Mouse (Mus musculus) MEL (cell line): ENCODE results near the gene Ankle2. TPM values are rescaled to one million over a fixed set of nuclear protein-coding genes. Genes with fewer than 3 reads are reported as not detected.
A peak's percentile ranks its signal among the peaks of the same experiment; 100 is the strongest.

Experiments
- DNase-seq: peaks from one replicate; pipeline ENCODE4 v3.0.0; 2011; ENCODE audit warnings: low read depth, low spot score
- H3K27ac ChIP-seq: 2 replicates; pipeline ENCODE4 v1.5.1; 2012; ENCODE audit warnings: low read depth, mild to moderate bottlenecking, control low read depth, low read length, moderate library complexity; ENCODE audit not compliant: control insufficient read depth
- H3K27me3 ChIP-seq, 2 experiments: fragments of 150-350 bp in 1 of 2; sonication (generic) in 1 of 2; 2 replicates each; pipeline ENCODE4 v1.6.1; 2012; ENCODE audit warnings: low read length in 2 of 2, mild to moderate bottlenecking in 2 of 2, improper control_type of control experiment in 1 of 2, moderate library complexity in 1 of 2; ENCODE audit not compliant: insufficient read depth in 2 of 2, control insufficient read depth in 1 of 2
- H3K36me3 ChIP-seq, 2 experiments: 2 replicates each; pipeline ENCODE4 v1.6.1; 2012 to 2014; ENCODE audit warnings: low read length in 2 of 2, improper control_type of control experiment in 1 of 2, inconsistent platforms in 1 of 2, mild to moderate bottlenecking in 1 of 2; ENCODE audit not compliant: insufficient read depth in 2 of 2, control insufficient read depth in 1 of 2
- H3K4me1 ChIP-seq, 2 experiments: fragments of 150-350 bp in 1 of 2; sonication (generic) in 1 of 2; 2 replicates each; pipeline ENCODE4 v1.6.1; 2012; ENCODE audit warnings: low read length in 2 of 2, improper control_type of control experiment in 1 of 2, mild to moderate bottlenecking in 1 of 2; ENCODE audit not compliant: insufficient read depth in 2 of 2, control insufficient read depth in 1 of 2
- H3K4me3 ChIP-seq, 2 experiments: fragments of 150-350 bp in 1 of 2; sonication (generic) in 1 of 2; 2 replicates each; pipeline ENCODE4 v1.5.1; 2012; ENCODE audit warnings: low read depth in 2 of 2, low read length in 2 of 2, mild to moderate bottlenecking in 2 of 2, moderate library complexity in 2 of 2, control low read depth in 1 of 2, improper control_type of control experiment in 1 of 2; ENCODE audit not compliant: control insufficient read depth in 1 of 2, insufficient read depth in 1 of 2
- H3K79me2 ChIP-seq: 2 replicates; pipeline ENCODE4 v1.6.1; 2012; ENCODE audit warnings: mild to moderate bottlenecking, low read length, moderate library complexity; ENCODE audit not compliant: control insufficient read depth, poor library complexity, insufficient read depth
- H3K9ac ChIP-seq: 2 replicates; pipeline ENCODE4 v1.6.1; 2012; ENCODE audit warnings: low read depth, mild to moderate bottlenecking, control low read depth, low read length, moderate library complexity; ENCODE audit not compliant: control insufficient read depth, poor library complexity, severe bottlenecking
- H3K9me3 ChIP-seq: fragments of 150-350 bp; sonication (generic); replicated peaks from 2 replicates; pipeline ENCODE4 v1.6.1; 2012; ENCODE audit warnings: mild to moderate bottlenecking, low read length, improper control_type of control experiment, moderate library complexity; ENCODE audit not compliant: insufficient read depth
- BHLHE40 ChIP-seq: IDR thresholded peaks from 2 replicates; pipeline ENCODE4 v1.6.1; 2012; ENCODE audit warnings: low read depth, mild to moderate bottlenecking, inconsistent platforms, low read length, improper control_type of control experiment, borderline replicate concordance
- CHD1 ChIP-seq: IDR thresholded peaks from 2 replicates; pipeline ENCODE4 v1.6.1; 2012; ENCODE audit warnings: low read depth, mild to moderate bottlenecking, inconsistent platforms, low read length, improper control_type of control experiment
- CHD2 ChIP-seq: IDR thresholded peaks from 2 replicates; pipeline ENCODE4 v1.6.1; 2011; ENCODE audit warnings: low read length, improper control_type of control experiment
- CTCF ChIP-seq, 3 experiments: IDR thresholded peaks in 2 of 3; conservative IDR thresholded peaks in 1 of 3; 2 replicates each; pipeline ENCODE4 v1.5.1; 2011 to 2012; ENCODE audit warnings: low read length in 3 of 3, low read depth in 2 of 3, mild to moderate bottlenecking in 2 of 3, improper control_type of control experiment in 1 of 3, inconsistent platforms in 1 of 3, mixed read lengths in 1 of 3, moderate library complexity in 1 of 3; ENCODE audit not compliant: control insufficient read depth in 1 of 3, insufficient read depth in 1 of 3, poor library complexity in 1 of 3, severe bottlenecking in 1 of 3
- E2F4 ChIP-seq: IDR thresholded peaks from 2 replicates; pipeline ENCODE4 v1.6.1; 2011; ENCODE audit warnings: low read depth, low read length, improper control_type of control experiment, borderline replicate concordance
- ELF1 ChIP-seq: IDR thresholded peaks from 2 replicates; pipeline ENCODE4 v1.6.1; 2014; ENCODE audit warnings: low read depth, mild to moderate bottlenecking, inconsistent platforms, low read length, improper control_type of control experiment, moderate library complexity
- EP300 ChIP-seq, 2 experiments: IDR thresholded peaks; 2 replicates each; pipeline ENCODE4 v1.6.1; 2011; ENCODE audit warnings: improper control_type of control experiment in 2 of 2, low read length in 2 of 2, low read depth in 1 of 2, mild to moderate bottlenecking in 1 of 2
- ETS1 ChIP-seq: IDR thresholded peaks from 2 replicates; pipeline ENCODE4 v1.6.1; 2012; ENCODE audit warnings: low read depth, mild to moderate bottlenecking, inconsistent platforms, low read length, improper control_type of control experiment, moderate library complexity
- GABPA ChIP-seq: IDR thresholded peaks from 2 replicates; pipeline ENCODE4 v1.6.1; 2012; ENCODE audit warnings: low read depth, mild to moderate bottlenecking, inconsistent platforms, low read length, improper control_type of control experiment, moderate library complexity
- GATA1 ChIP-seq: IDR thresholded peaks from 2 replicates; pipeline ENCODE4 v1.6.1; 2011; ENCODE audit warnings: low read depth, low read length, improper control_type of control experiment
- HCFC1 ChIP-seq: IDR thresholded peaks from 2 replicates; pipeline ENCODE4 v1.6.1; 2012; ENCODE audit warnings: low read depth, mild to moderate bottlenecking, inconsistent platforms, low read length, improper control_type of control experiment, moderate library complexity
- JUND ChIP-seq: IDR thresholded peaks from 2 replicates; pipeline ENCODE4 v1.6.1; 2011; ENCODE audit warnings: low read depth, mild to moderate bottlenecking, improper control_type of control experiment, low read length
- KAT2A ChIP-seq: conservative IDR thresholded peaks from 2 replicates; pipeline ENCODE4 v1.6.1; 2012; ENCODE audit warnings: low read depth, low read length, improper control_type of control experiment, inconsistent platforms
- MAFK ChIP-seq: IDR thresholded peaks from 2 replicates; pipeline ENCODE4 v1.6.1; 2011; ENCODE audit warnings: low read depth, mild to moderate bottlenecking, low read length, improper control_type of control experiment, borderline replicate concordance
- MAX ChIP-seq: IDR thresholded peaks from 2 replicates; pipeline ENCODE4 v1.6.1; 2011; ENCODE audit warnings: low read length, improper control_type of control experiment
- MAZ ChIP-seq: IDR thresholded peaks from 2 replicates; pipeline ENCODE4 v1.6.1; 2012; ENCODE audit warnings: low read depth, mild to moderate bottlenecking, inconsistent platforms, low read length, improper control_type of control experiment
- MEF2A ChIP-seq: IDR thresholded peaks from 2 replicates; pipeline ENCODE4 v1.6.1; 2014; ENCODE audit warnings: low read depth, mild to moderate bottlenecking, inconsistent platforms, low read length, improper control_type of control experiment; ENCODE audit not compliant: poor library complexity, insufficient replicate concordance, severe bottlenecking; ENCODE audit errors: extremely low read depth
- MXI1 ChIP-seq: IDR thresholded peaks from 2 replicates; pipeline ENCODE4 v1.6.1; 2011; ENCODE audit warnings: mild to moderate bottlenecking, low read depth, low read length, improper control_type of control experiment
- NELFE ChIP-seq: IDR thresholded peaks from 2 replicates; pipeline ENCODE4 v1.6.1; 2011; ENCODE audit warnings: low read depth, low read length, improper control_type of control experiment
- NRF1 ChIP-seq: IDR thresholded peaks from 2 replicates; pipeline ENCODE4 v1.6.1; 2014; ENCODE audit warnings: low read depth, mild to moderate bottlenecking, inconsistent platforms, low read length, improper control_type of control experiment, moderate library complexity; ENCODE audit not compliant: poor library complexity, insufficient read depth, severe bottlenecking
- POLR2A ChIP-seq, 2 experiments: IDR thresholded peaks; 2 replicates each; pipeline ENCODE4 v1.6.1; 2011 to 2012; ENCODE audit warnings: low read length in 2 of 2, mild to moderate bottlenecking in 2 of 2, control low read depth in 1 of 2, improper control_type of control experiment in 1 of 2, low read depth in 1 of 2, moderate library complexity in 1 of 2; ENCODE audit not compliant: control insufficient read depth in 1 of 2, insufficient read depth in 1 of 2, poor library complexity in 1 of 2
- POLR2AphosphoS2 ChIP-seq: IDR thresholded peaks from 2 replicates; pipeline ENCODE4 v1.6.1; 2011; ENCODE audit warnings: low read length, improper control_type of control experiment
- POLR2AphosphoS5 ChIP-seq: IDR thresholded peaks from 2 replicates; pipeline ENCODE4 v1.6.1; 2012; ENCODE audit warnings: low read depth, borderline replicate concordance, mild to moderate bottlenecking, inconsistent platforms, low read length, moderate library complexity, mixed read lengths
- RAD21 ChIP-seq: IDR thresholded peaks from 2 replicates; pipeline ENCODE4 v1.6.1; 2011; ENCODE audit warnings: mild to moderate bottlenecking, low read depth, low read length, improper control_type of control experiment
- SIN3A ChIP-seq: IDR thresholded peaks from 2 replicates; pipeline ENCODE4 v1.6.1; 2012; ENCODE audit warnings: low read length, improper control_type of control experiment, inconsistent platforms
- SMC3 ChIP-seq: IDR thresholded peaks from 2 replicates; pipeline ENCODE4 v1.6.1; 2011; ENCODE audit warnings: low read depth, low read length, improper control_type of control experiment
- TBP ChIP-seq: IDR thresholded peaks from 2 replicates; pipeline ENCODE4 v1.8.0; 2011; ENCODE audit warnings: low read depth, low read length, improper control_type of control experiment
- TCF12 ChIP-seq: IDR thresholded peaks from 2 replicates; pipeline ENCODE4 v1.6.1; 2014; ENCODE audit warnings: low read depth, mild to moderate bottlenecking, inconsistent platforms, low read length, improper control_type of control experiment, moderate library complexity
- UBTF ChIP-seq: IDR thresholded peaks from 2 replicates; pipeline ENCODE4 v1.6.1; 2012; ENCODE audit warnings: low read depth, mild to moderate bottlenecking, inconsistent platforms, low read length, improper control_type of control experiment, moderate library complexity, borderline replicate concordance; ENCODE audit not compliant: insufficient read depth
- USF1 ChIP-seq: IDR thresholded peaks from 2 replicates; pipeline ENCODE4 v1.6.1; 2014; ENCODE audit warnings: low read depth, mild to moderate bottlenecking, inconsistent platforms, low read length, improper control_type of control experiment, moderate library complexity
- USF2 ChIP-seq, 2 experiments: IDR thresholded peaks; 2 replicates each; pipeline ENCODE4 v1.6.1; 2011 to 2012; ENCODE audit warnings: improper control_type of control experiment in 2 of 2, low read length in 2 of 2, borderline replicate concordance in 1 of 2, inconsistent platforms in 1 of 2, low read depth in 1 of 2, mild to moderate bottlenecking in 1 of 2; ENCODE audit not compliant: insufficient read depth in 1 of 2
- ZC3H11A ChIP-seq: IDR thresholded peaks from 2 replicates; pipeline ENCODE4 v1.6.1; 2012; ENCODE audit warnings: low read depth, mild to moderate bottlenecking, inconsistent platforms, low read length, improper control_type of control experiment
- ZKSCAN1 ChIP-seq: IDR thresholded peaks from 2 replicates; pipeline ENCODE4 v1.6.1; 2012; ENCODE audit warnings: low read depth, mild to moderate bottlenecking, inconsistent platforms, low read length, improper control_type of control experiment, moderate library complexity
- ZMIZ1 ChIP-seq: IDR thresholded peaks from 2 replicates; pipeline ENCODE4 v1.6.1; 2012; ENCODE audit warnings: low read depth, mild to moderate bottlenecking, inconsistent platforms, low read length, improper control_type of control experiment, moderate library complexity
- ZNF384 ChIP-seq: IDR thresholded peaks from 2 replicates; pipeline ENCODE4 v1.6.1; 2012; ENCODE audit warnings: low read depth, mild to moderate bottlenecking, inconsistent platforms, low read length, improper control_type of control experiment
- polyA plus RNA-seq, 2 experiments: library from polyadenylated mRNA; stranded (reverse) in 1 of 2; unstranded in 1 of 2; fragments of >175 nt in 1 of 2; fragments of >200 nt in 1 of 2; gene quantifications; 2 replicates each; pipeline versions ENCODE4 v1.2.1 to v1.2.4; 2012; ENCODE audit warnings: low replicate concordance in 2 of 2, low read depth in 1 of 2; ENCODE audit not compliant: insufficient read length in 2 of 2, insufficient read depth in 1 of 2, missing spikeins in 1 of 2
- total RNA-seq: library from RNA; depleted of rRNA; stranded (reverse); fragments of 300-350 nt; gene quantifications from 2 replicates; pipeline ENCODE4 v1.2.3, GENCODE M21; 2012; rRNA removed

Ankle2 gene
- 31.7 and 37.9 TPM in 2 replicates for total RNA-seq
- 100 to 1,000 TPM in 1 of 2 experiments, 10 to 100 TPM in 1; 29.5 to 270 TPM for polyA plus RNA-seq

DNA sequence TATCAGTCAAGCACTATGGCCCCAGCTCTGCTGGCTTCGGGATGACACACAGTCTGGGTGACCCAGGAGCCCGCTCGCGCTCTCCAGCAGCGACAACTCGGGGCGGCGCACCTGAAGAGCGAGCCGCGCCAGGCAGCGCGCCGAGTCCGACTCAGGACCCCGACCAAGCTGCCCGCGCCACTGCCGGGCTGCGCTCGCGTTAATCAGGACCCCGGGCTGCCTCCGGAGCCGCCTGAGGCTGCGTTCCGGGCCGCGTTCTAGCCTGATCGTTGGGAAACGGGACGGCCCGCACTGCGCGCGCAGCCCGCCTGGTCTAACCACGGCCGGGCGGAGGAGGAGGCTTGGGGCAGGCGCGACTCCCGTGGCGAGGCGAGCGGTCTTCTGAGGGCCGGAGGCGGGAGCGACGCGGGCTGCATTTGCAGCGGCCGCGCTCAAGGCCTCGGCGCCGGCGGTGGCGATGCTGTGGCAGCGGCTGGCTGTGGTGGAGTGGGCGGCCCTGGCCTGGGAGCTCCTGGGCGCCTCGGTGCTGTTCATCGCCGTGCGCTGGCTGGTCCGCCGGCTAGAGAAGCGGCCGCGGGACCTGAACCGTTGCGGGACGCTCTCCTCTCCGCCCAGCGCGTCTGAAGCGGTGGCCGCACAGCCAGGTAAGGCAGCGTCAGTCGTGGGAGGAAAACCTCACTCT, at the start of gene Ankle2:
Gene Ankle2, plus strand, starts transcription at position 225 of the 682 bp plus-strand sequence.
- peaks cover 9 to 25% of the 10 kb centered on the region in 2 experiments for H3K36me3 ChIP-seq
- peaks cover 29% of the 10 kb centered on the region for H3K79me2 ChIP-seq
- H3K9ac ChIP-seq = peak within 1 kb of the TSS; percentile 100
- H3K4me1 ChIP-seq = peaks cover 11 to 12% of the 10 kb centered on the region in 2 experiments
- H3K27me3 ChIP-seq = no peaks in the 10 kb centered on the region
- H3K9me3 ChIP-seq = no peaks in the 10 kb centered on the region
- peak; percentile 96 for DNase-seq
- peak within 1 kb of the TSS; percentile 92 for H3K27ac ChIP-seq
- H3K4me3 ChIP-seq = peak within 1 kb of the TSS; percentile 86 to 100
- TF ChIP-seq MAX = peak; percentile 98
- no peak; the same call in 1 of the 2 replicates for TF ChIP-seq GABPA
- peak; percentile 88 for TF ChIP-seq ZMIZ1
- TF ChIP-seq MEF2A = peak; percentile 67; the same call in 1 of the 2 replicates
- peak; percentile 90 for TF ChIP-seq NELFE
- peak; percentile 63 for TF ChIP-seq TBP
- TF ChIP-seq MAZ = no peak
- no peak for TF ChIP-seq ZNF384
- no peak for TF ChIP-seq SMC3
- peak; percentile 39; the same call in 1 of the 2 replicates for TF ChIP-seq ETS1
- TF ChIP-seq GATA1 = no peak
- TF ChIP-seq USF1 = 0 out of 2 replicates have a peak, but pooled peaks have one; percentile 20
- no peak for TF ChIP-seq CHD1
- TF ChIP-seq BHLHE40 = 0 out of 2 replicates have a peak, but pooled peaks have one; percentile 15
- no peak for TF ChIP-seq JUND
- TF ChIP-seq RAD21 = no peak
- TF ChIP-seq POLR2AphosphoS2 = peak; percentile 89
- peak; percentile 96 for TF ChIP-seq SIN3A
- TF ChIP-seq POLR2A (IDR thresholded peaks at IDR 0.05; ENCODE audit: control insufficient read depth in 1 of 2, insufficient read depth in 1 of 2, low read depth in 1 of 2, low read length in 2 of 2, poor library complexity in 1 of 2) = peak; percentile 83 to 90
- TF ChIP-seq CTCF (IDR thresholded peaks at IDR 0.05 in 2 of 3, conservative IDR thresholded peaks at IDR 0.05 in 1 of 3; ENCODE audit: control insufficient read depth in 1 of 3, insufficient read depth in 1 of 3, low read depth in 2 of 3, low read length in 3 of 3, poor library complexity in 1 of 3, severe bottlenecking in 1 of 3) = no peak; a peak in 2 of 6 replicates
- TF ChIP-seq HCFC1 = peak; percentile 97
- no peak for TF ChIP-seq EP300 (IDR thresholded peaks at IDR 0.05; ENCODE audit: low read depth in 1 of 2, low read length in 2 of 2)
- no peak for TF ChIP-seq ZKSCAN1
- peak; percentile 82 for TF ChIP-seq MXI1
- no peak for TF ChIP-seq MAFK
- TF ChIP-seq UBTF = peak; percentile 97; the same call in 1 of the 2 replicates
- peak; percentile 35; the same call in 1 of the 2 replicates for TF ChIP-seq ZC3H11A
- TF ChIP-seq ELF1 = peak; percentile 76; the same call in 1 of the 2 replicates
- peak; percentile 70 for TF ChIP-seq NRF1
- TF ChIP-seq USF2 (IDR thresholded peaks at IDR 0.05; ENCODE audit: borderline replicate concordance in 1 of 2, insufficient read depth in 1 of 2, low read depth in 1 of 2, low read length in 2 of 2) = no peak
- no peak for TF ChIP-seq E2F4
- TF ChIP-seq POLR2AphosphoS5 = no peak
- peak; percentile 92 for TF ChIP-seq KAT2A
- no peak for TF ChIP-seq CHD2
- TF ChIP-seq TCF12 = peak; percentile 84
